20 mouse cellular contexts compared by ENCODE assay signal in the genomic region with DNA sequence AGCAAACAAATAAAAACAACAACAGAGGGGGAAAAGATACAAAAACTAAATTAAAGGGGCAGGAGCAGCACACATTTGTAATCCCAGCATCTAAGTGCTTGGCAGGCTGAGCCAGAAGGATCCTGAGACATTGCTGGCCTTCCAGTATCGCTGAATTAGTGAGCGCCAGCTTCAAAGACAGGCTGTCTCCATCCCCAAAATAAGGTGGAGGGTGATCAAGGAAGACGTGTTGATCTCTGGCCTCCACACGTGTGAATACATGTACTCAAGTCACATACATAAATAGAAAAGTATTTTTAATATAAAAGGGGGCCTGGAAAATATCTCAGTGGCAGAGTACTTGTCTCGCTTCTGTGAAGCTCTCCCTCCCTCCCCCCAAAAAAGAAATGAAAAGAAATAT. TPM values are rescaled to one million over a fixed set of nuclear protein-coding genes. Genes with fewer than 3 reads are reported as not detected.
DNase-seq lines count a peak whose midpoint lies in the region; ATAC-seq lines count a peak whose summit lies in the region.
"Had no signal": no experiment of that assay in that cellular context is flagged by ENCODE, and none has a peak within 500 bp of the region (broad histone marks: within the 10 kb centered on the region; RNA-seq: fewer than 3 reads in every experiment).

No protein-coding gene starts in this region.

- no peak overlapping the region for H3K4me3 ChIP-seq in forebrain, embryonic 11.5 days (ENCODE audit: low read depth, low read length)
- H3K4me3 ChIP-seq in forebrain, embryonic 13.5 days, result no peak overlapping the region
- no peak overlapping the region for H3K4me3 ChIP-seq in midbrain, embryonic 11.5 days (ENCODE audit: low read depth, low read length)
- no peak overlapping the region for H3K4me3 ChIP-seq in midbrain, embryonic 14.5 days (replicated peaks; ENCODE audit: low read depth, low read length)

- peak; percentile 2 for DNase-seq in embryo, embryonic 9.5 days (ENCODE audit: extremely low spot score)
- DNase-seq in embryo, embryonic 10 days (ENCODE audit: low spot score), result no peak
- peak; percentile 47 for DNase-seq in forebrain, embryonic 11.5 days (ENCODE audit: low spot score)
- peak; percentile 93 for DNase-seq in midbrain, embryonic 11.5 days (ENCODE audit: low spot score, missing footprints)
- no peak for DNase-seq in midbrain, embryonic 14.5 days
- DNase-seq: adrenal gland, adult 2 months; adrenal gland, adult 8-10 months; adrenal gland, postnatal 10 days; adrenal gland, postnatal 14 days; adrenal gland, postnatal 25 days; adrenal gland, postnatal 36 days; B cell, adult 2 months; cerebellum, adult 11 months; cerebellum, adult 11-12 months; cerebellum, adult 18-20 months had no signal

- ATAC-seq in forebrain, embryonic 11.5 days (replicated peaks; ENCODE audit: low FRiP score), result no peak
- no peak for ATAC-seq in forebrain, embryonic 13.5 days
- no peak for ATAC-seq in midbrain, embryonic 11.5 days (ENCODE audit: low FRiP score)
- ATAC-seq in midbrain, embryonic 14.5 days (ENCODE audit: low FRiP score, low TSS enrichment), result no peak
- ATAC-seq: activated CD4-positive, CD25-positive, alpha-beta regulatory T cell, adult 4 months; CD4-positive, CD25-positive, alpha-beta regulatory T cell, adult 4 months; Patski had no signal

- H3K4me2 ChIP-seq in forebrain, embryonic 11.5 days (ENCODE audit: low read depth, low read length, severe bottlenecking), result no peak overlapping the region
- H3K4me2 ChIP-seq in forebrain, embryonic 13.5 days, result no peak overlapping the region
- H3K4me2 ChIP-seq in midbrain, embryonic 11.5 days, result no peak overlapping the region
- H3K4me2 ChIP-seq in midbrain, embryonic 14.5 days (ENCODE audit: low read length), result no peak overlapping the region

- H3K4me1 ChIP-seq in forebrain, embryonic 11.5 days (replicated peaks; ENCODE audit: control insufficient read depth, insufficient read depth, low read length), result 0 out of 2 replicates have a peak, but pooled peaks cover 5% of the 10 kb centered on the region
- 0 out of 2 replicates have a peak, but pooled peaks cover 4% of the 10 kb centered on the region for H3K4me1 ChIP-seq in forebrain, embryonic 13.5 days
- no peaks in the 10 kb centered on the region for H3K4me1 ChIP-seq in midbrain, embryonic 11.5 days (ENCODE audit: control insufficient read depth, insufficient read depth, low read length)
- no peaks in the 10 kb centered on the region for H3K4me1 ChIP-seq in midbrain, embryonic 14.5 days (ENCODE audit: control insufficient read depth, insufficient read depth, low read length)

- 4% methylated on average over 5 of the region's 5 CpGs for WGBS in forebrain, embryonic 11.5 days
- 5% methylated on average over 5 of the region's 5 CpGs for WGBS in forebrain, embryonic 13.5 days
- 5% methylated on average over 5 of the region's 5 CpGs for WGBS in midbrain, embryonic 11.5 days
- 3% methylated on average over 5 of the region's 5 CpGs for WGBS in midbrain, embryonic 14.5 days

- H3K27me3 ChIP-seq in forebrain, embryonic 11.5 days (ENCODE audit: control insufficient read depth, insufficient read depth, low read length), result peaks cover 94% of the 10 kb centered on the region
- peaks cover 100% of the 10 kb centered on the region for H3K27me3 ChIP-seq in forebrain, embryonic 13.5 days
- peaks cover 95% of the 10 kb centered on the region for H3K27me3 ChIP-seq in midbrain, embryonic 11.5 days (ENCODE audit: control insufficient read depth, insufficient read depth, low read length)
- peaks cover 93% of the 10 kb centered on the region for H3K27me3 ChIP-seq in midbrain, embryonic 14.5 days (ENCODE audit: control insufficient read depth, insufficient read depth, low read length)
- H3K27me3 ChIP-seq: Patski had no signal

- no peaks in the 10 kb centered on the region for H3K36me3 ChIP-seq in forebrain, embryonic 11.5 days (ENCODE audit: control insufficient read depth, insufficient read depth, low read length)
- H3K36me3 ChIP-seq in forebrain, embryonic 13.5 days (ENCODE audit: poor library complexity, severe bottlenecking), result no peaks in the 10 kb centered on the region
- H3K36me3 ChIP-seq in midbrain, embryonic 11.5 days (ENCODE audit: control insufficient read depth, insufficient read depth, low read length), result no peaks in the 10 kb centered on the region
- H3K36me3 ChIP-seq in midbrain, embryonic 14.5 days (ENCODE audit: control insufficient read depth, insufficient read depth, low read length), result no peaks in the 10 kb centered on the region
- H3K36me3 ChIP-seq: G1E had no signal

- no peak overlapping the region for H3K9ac ChIP-seq in forebrain, embryonic 11.5 days (ENCODE audit: low read length)
- H3K9ac ChIP-seq in forebrain, embryonic 13.5 days, result no peak overlapping the region
- no peak overlapping the region for H3K9ac ChIP-seq in midbrain, embryonic 11.5 days (ENCODE audit: low read length)
- no peak overlapping the region for H3K9ac ChIP-seq in midbrain, embryonic 14.5 days (replicated peaks; ENCODE audit: low read length)

- H3K9me3 ChIP-seq in forebrain, embryonic 11.5 days (ENCODE audit: control insufficient read depth, low read length), result no peaks in the 10 kb centered on the region
- H3K9me3 ChIP-seq in forebrain, embryonic 13.5 days (replicated peaks), result no peaks in the 10 kb centered on the region
- no peaks in the 10 kb centered on the region for H3K9me3 ChIP-seq in midbrain, embryonic 11.5 days (ENCODE audit: control insufficient read depth, low read length)
- no peaks in the 10 kb centered on the region for H3K9me3 ChIP-seq in midbrain, embryonic 14.5 days (ENCODE audit: control insufficient read depth, low read length)
- H3K9me3 ChIP-seq: G1E had no signal

- H3K27ac ChIP-seq in forebrain, embryonic 11.5 days (ENCODE audit: low read depth, low read length), result no peak overlapping the region
- H3K27ac ChIP-seq in forebrain, embryonic 13.5 days, result no peak overlapping the region
- H3K27ac ChIP-seq in midbrain, embryonic 11.5 days (ENCODE audit: low read depth, low read length), result no peak overlapping the region
- no peak overlapping the region for H3K27ac ChIP-seq in midbrain, embryonic 14.5 days (replicated peaks; ENCODE audit: low read depth, low read length)

RNA-seq across cellular contexts. Expression of a gene that starts 15.1 kb away (rescaled TPM):
- 4.1 and 5.7 TPM in 2 replicates for polyA plus RNA-seq in forebrain, embryonic 11.5 days (2014; fragmentation: Nextera tagmentation; extraction: Ambion mirVana)
- polyA plus RNA-seq in forebrain, embryonic 13.5 days (2015; fragmentation: Nextera tagmentation; extraction: Ambion mirVana), result 4.8 and 5.2 TPM in 2 replicates
- polyA plus RNA-seq in midbrain, embryonic 11.5 days (2014; fragmentation: Nextera tagmentation; extraction: Ambion mirVana), result 0.60 and 0.77 TPM in 2 replicates
- 0.30 and 0.62 TPM in 2 replicates for polyA plus RNA-seq in midbrain, embryonic 14.5 days (2014; fragmentation: Nextera tagmentation; extraction: Ambion mirVana)
- polyA plus RNA-seq: activated CD4-positive, CD25-positive, alpha-beta regulatory T cell, adult 4 months; adrenal gland, adult 2 months; CD4-positive, CD25-positive, alpha-beta regulatory T cell, adult 4 months; G1E had no signal

Comparison
In these comparisons a context has a peak if more than half of its experiments do, and no peak if none do; other contexts are left out.
1. DNase-seq: peak in embryo, embryonic 9.5 days (single experiment), forebrain, embryonic 11.5 days (single experiment) and midbrain, embryonic 11.5 days (single experiment); none in embryo, embryonic 10 days (single experiment) and midbrain, embryonic 14.5 days (single experiment).